Mouse (Mus musculus) thymus, adult 18-20 months (tissue): ENCODE results near the gene Asna1.
A peak's percentile ranks its signal among the peaks of the same experiment; 100 is the strongest.

Experiments used
- DNase-seq, 2 experiments: peaks; one replicate each; pipeline ENCODE4 v3.0.0; 2022; ENCODE audit warnings: mixed read lengths in 2 of 2

The Asna1 gene

GRCm38 (mm10) chr8:85025098-85025932 lies at the start of gene Asna1:
Gene Asna1, minus strand, starts transcription at chr8:85025281.
- DNase-seq: peak; percentile 54 to 82

GRCm38 (mm10) chr8:85074617-85075016 lies 49.5 kb upstream of the Asna1 start:
- no peak for DNase-seq

- DNase-seq: no peak
These were observed 49.1 kb upstream of the Asna1 start for GRCm38 (mm10) chr8:85074167-85074566.

GRCm38 (mm10) chr8:85073041-85073612 lies 48.0 kb upstream of the Asna1 start:
- DNase-seq: no peak

- DNase-seq: no peak
These were observed 47.4 kb upstream of the Asna1 start for GRCm38 (mm10) chr8:85072364-85072929.

- DNase-seq: peak; percentile 81 to 85
These were observed 46.6 kb upstream of the Asna1 start, which contains the start of gene Dhps for GRCm38 (mm10) chr8:85071514-85072281. Gene Dhps, plus strand, starts transcription at chr8:85071757.

- no peak for DNase-seq
These were observed 46.0 kb upstream of the Asna1 start for GRCm38 (mm10) chr8:85071041-85071440.

GRCm38 (mm10) chr8:85067982-85068381 lies 42.9 kb upstream of the Asna1 start, which contains the start of gene Gm5741:
Gene Gm5741, minus strand, starts transcription at chr8:85067982.
- DNase-seq: no peak

- no peak for DNase-seq
These were observed 42.1 kb upstream of the Asna1 start for GRCm38 (mm10) chr8:85067155-85067554.

GRCm38 (mm10) chr8:85065213-85065612 lies 40.1 kb upstream of the Asna1 start:
- no peak for DNase-seq

GRCm38 (mm10) chr8:85062603-85063002 lies 37.5 kb upstream of the Asna1 start:
- no peak for DNase-seq

GRCm38 (mm10) chr8:85059879-85060616 lies 35.0 kb upstream of the Asna1 start, which contains the start of gene Fbxw9:
Gene Fbxw9, plus strand, starts transcription at chr8:85060055.
- peak; percentile 68 to 79 for DNase-seq

- DNase-seq: no peak
These were observed 32.3 kb upstream of the Asna1 start for GRCm38 (mm10) chr8:85057367-85057766.

- no peak for DNase-seq
These were observed 18.5 kb upstream of the Asna1 start for GRCm38 (mm10) chr8:85043619-85044018.

GRCm38 (mm10) chr8:85037681-85038531 lies 12.8 kb upstream of the Asna1 start:
- DNase-seq: peak; percentile 60 to 64

GRCm38 (mm10) chr8:85037366-85037680 lies 12.2 kb upstream of the Asna1 start:
- no peak for DNase-seq

- DNase-seq: peak; percentile 80 to 91
These were observed 11.8 kb upstream of the Asna1 start, which contains the start of gene Tnpo2 for GRCm38 (mm10) chr8:85036718-85037365. Gene Tnpo2, plus strand, starts transcription at chr8:85036915.

- no peak for DNase-seq
These were observed 11.3 kb upstream of the Asna1 start for GRCm38 (mm10) chr8:85036381-85036717.

GRCm38 (mm10) chr8:85035728-85036310 lies 10.7 kb upstream of the Asna1 start:
- DNase-seq: no peak

- no peak for DNase-seq
These were observed 10.2 kb upstream of the Asna1 start for GRCm38 (mm10) chr8:85035165-85035727.
